8 mouse cellular contexts compared by ENCODE assay signal in the genomic region with DNA sequence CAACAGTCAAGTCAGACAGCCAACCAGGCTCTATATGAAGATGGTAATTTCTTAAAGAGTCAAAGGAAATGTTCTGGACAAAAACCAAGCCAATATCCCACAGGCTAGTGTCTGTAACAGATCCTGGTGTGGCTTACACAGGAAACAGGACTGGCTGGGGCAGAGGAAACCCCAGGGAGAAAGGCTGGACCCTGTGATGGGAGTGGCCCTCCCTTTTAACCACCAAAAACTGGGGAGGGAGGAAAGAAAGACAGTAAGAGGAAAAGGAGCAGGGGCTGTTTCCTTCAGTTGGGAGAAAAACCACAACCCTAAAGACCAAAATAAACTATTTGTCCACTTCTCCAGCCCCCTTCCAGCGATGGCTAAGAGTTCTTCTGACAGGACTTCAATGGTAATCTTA. TPM values are rescaled to one million over a fixed set of nuclear protein-coding genes. Genes with fewer than 3 reads are reported as not detected.
DNase-seq lines count a peak whose midpoint lies in the region; ATAC-seq lines count a peak whose summit lies in the region.

No protein-coding gene starts in this region.

- peaks cover 90% of the 10 kb centered on the region for H3K4me1 ChIP-seq in kidney, embryonic 15.5 days
- H3K4me1 ChIP-seq in embryonic facial prominence, embryonic 10.5 days = peaks cover 94% of the 10 kb centered on the region
- H3K4me1 ChIP-seq in hindbrain, embryonic 14.5 days (replicated peaks; ENCODE audit: control insufficient read depth, insufficient read depth, low read length) = peaks cover 49% of the 10 kb centered on the region
- H3K4me1 ChIP-seq in midbrain, embryonic 16.5 days (ENCODE audit: control insufficient read depth, insufficient read depth, low read length) = peaks cover 53% of the 10 kb centered on the region

- H3K27ac ChIP-seq in kidney, embryonic 15.5 days = peak overlapping the region; percentile 91
- H3K27ac ChIP-seq in embryonic facial prominence, embryonic 10.5 days (replicated peaks) = peak overlapping the region; percentile 92
- peak overlapping the region; percentile 96 for H3K27ac ChIP-seq in hindbrain, embryonic 14.5 days
- H3K27ac ChIP-seq in midbrain, embryonic 16.5 days (ENCODE audit: low read length) = peak overlapping the region; percentile 81

- no peak for ATAC-seq in kidney, embryonic 15.5 days (replicated peaks; ENCODE audit: low FRiP score)
- no peak for ATAC-seq in hindbrain, embryonic 14.5 days (ENCODE audit: low FRiP score)
- ATAC-seq in midbrain, embryonic 16.5 days = no peak

- no peaks in the 10 kb centered on the region for H3K36me3 ChIP-seq in kidney, embryonic 15.5 days
- H3K36me3 ChIP-seq in embryonic facial prominence, embryonic 10.5 days (replicated peaks) = 0 out of 2 replicates have a peak, but pooled peaks cover 7% of the 10 kb centered on the region
- H3K36me3 ChIP-seq in hindbrain, embryonic 14.5 days (replicated peaks; ENCODE audit: control insufficient read depth, insufficient read depth) = no peaks in the 10 kb centered on the region
- no peaks in the 10 kb centered on the region for H3K36me3 ChIP-seq in midbrain, embryonic 16.5 days (ENCODE audit: control insufficient read depth, insufficient read depth, low read length)

- H3K4me3 ChIP-seq in kidney, embryonic 15.5 days (replicated peaks) = no peak overlapping the region
- H3K4me3 ChIP-seq in embryonic facial prominence, embryonic 10.5 days = 0 out of 2 replicates have a peak overlapping the region, but pooled peaks have one; percentile 40
- H3K4me3 ChIP-seq in hindbrain, embryonic 14.5 days (replicated peaks; ENCODE audit: low read length) = no peak overlapping the region
- no peak overlapping the region for H3K4me3 ChIP-seq in midbrain, embryonic 16.5 days (ENCODE audit: low read depth, low read length)

- no peak overlapping the region for H3K9ac ChIP-seq in kidney, embryonic 15.5 days
- H3K9ac ChIP-seq in hindbrain, embryonic 14.5 days = peak overlapping the region; percentile 59; the same call in 1 of the 2 replicates
- H3K9ac ChIP-seq in midbrain, embryonic 16.5 days (ENCODE audit: low read depth, low read length) = no peak overlapping the region

- H3K9me3 ChIP-seq in kidney, embryonic 15.5 days (replicated peaks) = no peaks in the 10 kb centered on the region
- no peaks in the 10 kb centered on the region for H3K9me3 ChIP-seq in embryonic facial prominence, embryonic 10.5 days
- H3K9me3 ChIP-seq in hindbrain, embryonic 14.5 days (ENCODE audit: control insufficient read depth, low read length) = no peaks in the 10 kb centered on the region
- H3K9me3 ChIP-seq in midbrain, embryonic 16.5 days (replicated peaks; ENCODE audit: control insufficient read depth, low read length, poor library complexity, severe bottlenecking) = no peaks in the 10 kb centered on the region

- WGBS in kidney, embryonic 15.5 days = 85% methylated on average over 1 of the region's 1 CpGs
- WGBS in embryonic facial prominence, embryonic 10.5 days = 81% methylated on average over 1 of the region's 1 CpGs
- WGBS in hindbrain, embryonic 14.5 days = 62% methylated on average over 1 of the region's 1 CpGs
- WGBS in midbrain, embryonic 16.5 days = 52% methylated on average over 1 of the region's 1 CpGs

- DNase-seq in kidney, adult 9 months = no peak
- DNase-seq in embryonic facial prominence, embryonic 10.5 days (ENCODE audit: low spot score) = no peak
- no peak for DNase-seq in hindbrain, embryonic 14.5 days (ENCODE audit: low spot score)
- DNase-seq in adrenal gland, postnatal 14 days = no peak
- DNase-seq in ovary, postnatal 10 days (ENCODE audit: low spot score) = no peak
- DNase-seq in frontal cortex, adult 2 months (ENCODE audit: extremely low spot score in 1 of 2, low spot score in 1 of 2) = no peak

- no peaks in the 10 kb centered on the region for H3K27me3 ChIP-seq in kidney, embryonic 15.5 days
- no peaks in the 10 kb centered on the region for H3K27me3 ChIP-seq in embryonic facial prominence, embryonic 10.5 days (replicated peaks; ENCODE audit: low read depth, poor library complexity, severe bottlenecking)
- no peaks in the 10 kb centered on the region for H3K27me3 ChIP-seq in hindbrain, embryonic 14.5 days (ENCODE audit: control insufficient read depth, insufficient read depth, low read length)
- no peaks in the 10 kb centered on the region for H3K27me3 ChIP-seq in midbrain, embryonic 16.5 days (ENCODE audit: control insufficient read depth, insufficient read depth, low read depth, low read length)

- H3K4me2 ChIP-seq in kidney, embryonic 15.5 days = 0 out of 2 replicates have a peak overlapping the region, but pooled peaks have one; percentile 38
- H3K4me2 ChIP-seq in hindbrain, embryonic 14.5 days (replicated peaks) = peak overlapping the region; percentile 46
- no peak overlapping the region for H3K4me2 ChIP-seq in midbrain, embryonic 16.5 days (ENCODE audit: low read length)

RNA-seq across cellular contexts. Expression of a gene that starts 11.5 kb away (rescaled TPM):
- 109 and 112 TPM in 2 replicates for polyA plus RNA-seq in kidney, embryonic 15.5 days (2015; fragmentation: Nextera tagmentation; extraction: Ambion mirVana)
- 88.1 and 92.5 TPM in 2 replicates for polyA plus RNA-seq in embryonic facial prominence, embryonic 10.5 days (2016; fragmentation: Nextera tagmentation; extraction: Ambion mirVana)
- polyA plus RNA-seq in hindbrain, embryonic 14.5 days (2014; fragmentation: Nextera tagmentation; extraction: Ambion mirVana) = 65.6 and 70.1 TPM in 2 replicates
- 61.7 and 66.1 TPM in 2 replicates for polyA plus RNA-seq in midbrain, embryonic 16.5 days (2015; fragmentation: Nextera tagmentation; extraction: Ambion mirVana)
- 43.8 and 47.6 TPM in 2 replicates for total RNA-seq in adrenal gland, postnatal 14 days (2021)
- polyA plus RNA-seq in frontal cortex, adult 2 months (2012; rRNA removed) = 46.4 and 47.7 TPM in 2 replicates

RNA-seq across cellular contexts. Expression of a gene that starts 58.4 kb away (rescaled TPM):
- 96.8 and 103 TPM in 2 replicates for polyA plus RNA-seq in kidney, embryonic 15.5 days (2015; fragmentation: Nextera tagmentation; extraction: Ambion mirVana)
- polyA plus RNA-seq in embryonic facial prominence, embryonic 10.5 days (2016; fragmentation: Nextera tagmentation; extraction: Ambion mirVana) = 36.6 and 40.1 TPM in 2 replicates
- polyA plus RNA-seq in hindbrain, embryonic 14.5 days (2014; fragmentation: Nextera tagmentation; extraction: Ambion mirVana) = 86.6 and 94.3 TPM in 2 replicates
- 105 and 111 TPM in 2 replicates for polyA plus RNA-seq in midbrain, embryonic 16.5 days (2015; fragmentation: Nextera tagmentation; extraction: Ambion mirVana)
- 179 and 192 TPM in 2 replicates for total RNA-seq in adrenal gland, postnatal 14 days (2021)
- polyA plus RNA-seq in frontal cortex, adult 2 months (2012; rRNA removed) = 137 and 138 TPM in 2 replicates
